Mouse (Mus musculus) adrenal gland, postnatal 25 days (tissue): ENCODE measurements around the gene Gm21425. TPM values are rescaled to one million over a fixed set of nuclear protein-coding genes. Genes with fewer than 3 reads are reported as not detected.
"Not testable (repeated sequence)": the region's sequence is repeated elsewhere in the genome, so short reads cannot be mapped to it uniquely, and the experiment has no call there.

ENCODE experiments used
- DNase-seq: peaks from one replicate; pipeline ENCODE4 v3.0.0; 2021; ENCODE audit warnings: mixed read lengths
- long read RNA-seq: library from polyadenylated mRNA; stranded (forward); transcript quantifications from one replicate; pipeline ENCODE4 v2.0.0, GENCODE M21; 2021
- total RNA-seq: library from RNA; stranded (reverse); gene quantifications from 2 replicates; pipeline ENCODE4 v1.2.3, GENCODE M21; 2021

Gm21425 gene
- not detected in 2 replicates for total RNA-seq
- long read RNA-seq = 0 reads

DNA sequence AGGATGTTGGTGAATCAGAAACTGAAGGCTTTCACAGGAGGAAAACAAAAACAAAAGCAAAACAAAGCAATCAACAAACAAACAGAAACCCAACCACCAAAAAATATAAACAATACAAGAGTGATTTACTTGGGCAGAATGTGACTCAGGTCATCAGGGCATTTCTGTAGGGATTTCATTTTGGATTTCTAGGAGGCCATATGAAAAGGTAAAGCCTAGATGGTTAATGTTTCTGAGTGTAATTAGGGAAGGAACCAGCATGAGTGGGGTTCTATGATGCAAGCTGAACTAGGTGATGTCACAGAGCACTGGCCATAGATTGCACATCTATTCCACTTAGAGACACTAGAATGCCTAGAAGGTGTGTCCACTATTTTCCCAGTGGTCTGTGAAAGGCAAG is at the start of gene Gm21425:
Gm21425 (plus strand) TSS at position 301 of the 400 bp plus-strand sequence.
- not testable (repeated sequence) for DNase-seq

- not testable (repeated sequence) for DNase-seq
Measured at GRCm38 (mm10) chrY:13133392-13133791, 28.4 kb upstream of the Gm21425 start, which contains the start of gene Gm21891. Gene Gm21891 (minus strand): TSS chrY:13133492.

Other genes starting within 250 kb of the Gm21425 start
- not detected in 2 replicates for gene Gm20807, start 119.1 kb upstream of the Gm21425 start, total RNA-seq
- not detected in 2 replicates for gene Gm21891, start 28.5 kb upstream of the Gm21425 start, total RNA-seq
- not detected in 2 replicates for gene Gm21828, start 62.0 kb downstream of the Gm21425 start, total RNA-seq
- gene Gm21440, start 90.4 kb downstream of the Gm21425 start, total RNA-seq = not detected in 2 replicates
- not detected in 2 replicates for gene Gm21454, start 90.5 kb downstream of the Gm21425 start, total RNA-seq
- gene Gm21725, start 187.1 kb downstream of the Gm21425 start, total RNA-seq = not detected in 2 replicates